Mouse (Mus musculus): ENCODE results near the gene Washc1. TPM values are rescaled to one million over a fixed set of nuclear protein-coding genes. Genes with fewer than 3 reads are reported as not detected.

Gene Washc1
- polyA plus RNA-seq (2015; fragmentation: Illumina TruSeq; extraction: RNeasy Lipid Tissue Mini Kit (QIAGEN cat#74804); ENCODE audit: insufficient read depth, low replicate concordance), result 23.3 TPM

DNA sequence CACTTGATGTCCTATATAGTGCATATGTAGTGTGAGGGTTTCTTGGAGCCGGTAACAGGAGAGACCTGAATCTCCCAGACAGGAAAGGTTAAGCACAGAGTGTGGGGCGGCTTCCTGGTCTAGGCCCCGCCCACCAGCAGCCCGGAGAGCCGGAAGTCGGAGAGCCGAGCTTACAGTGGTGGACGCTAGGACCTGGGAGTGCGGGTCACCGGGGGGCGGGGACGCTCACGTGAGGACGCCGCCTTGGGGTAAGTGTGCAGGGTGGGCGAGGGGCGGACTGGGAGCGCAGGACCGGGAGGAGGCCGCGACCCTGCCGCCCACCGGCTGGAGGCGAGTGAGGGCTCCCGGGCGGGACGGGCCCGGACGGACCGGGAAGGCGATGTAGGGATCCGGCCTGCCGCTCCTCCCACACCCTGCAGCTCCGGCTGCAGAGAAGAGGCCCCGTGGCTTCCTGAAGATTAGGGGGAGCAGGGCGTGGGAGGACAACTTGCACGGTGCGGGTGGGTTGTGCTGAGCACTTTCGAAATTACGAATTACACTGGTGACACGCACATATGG lies at the start of gene Washc1:
Gene Washc1 (plus strand): TSS at position 144 of the 558 bp plus-strand sequence.

DNA sequence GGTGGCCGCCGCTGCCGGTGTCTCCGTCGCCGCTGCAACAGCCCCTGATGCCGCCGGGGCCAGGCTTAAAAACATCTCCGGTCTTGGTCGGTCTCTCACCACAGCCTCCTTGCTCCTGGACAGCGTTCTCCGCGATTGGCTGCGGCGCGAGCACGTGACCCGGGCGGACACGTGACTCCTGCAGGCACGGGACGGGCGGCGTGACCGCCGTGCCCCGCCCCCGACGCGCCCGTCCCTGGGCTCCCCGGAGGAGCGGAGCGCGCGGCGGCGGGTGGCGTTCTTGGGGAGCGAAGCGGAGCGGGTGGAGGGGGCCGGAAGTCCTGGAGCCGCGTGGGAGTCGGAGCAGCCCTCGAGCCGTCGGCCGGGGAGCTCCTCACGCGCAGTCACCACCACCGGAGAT lies 34.4 kb upstream of the Washc1 start, which contains the start of gene Ankrd12:
Gene Ankrd12 (minus strand): TSS at position 156 of the 400 bp plus-strand sequence.

DNA sequence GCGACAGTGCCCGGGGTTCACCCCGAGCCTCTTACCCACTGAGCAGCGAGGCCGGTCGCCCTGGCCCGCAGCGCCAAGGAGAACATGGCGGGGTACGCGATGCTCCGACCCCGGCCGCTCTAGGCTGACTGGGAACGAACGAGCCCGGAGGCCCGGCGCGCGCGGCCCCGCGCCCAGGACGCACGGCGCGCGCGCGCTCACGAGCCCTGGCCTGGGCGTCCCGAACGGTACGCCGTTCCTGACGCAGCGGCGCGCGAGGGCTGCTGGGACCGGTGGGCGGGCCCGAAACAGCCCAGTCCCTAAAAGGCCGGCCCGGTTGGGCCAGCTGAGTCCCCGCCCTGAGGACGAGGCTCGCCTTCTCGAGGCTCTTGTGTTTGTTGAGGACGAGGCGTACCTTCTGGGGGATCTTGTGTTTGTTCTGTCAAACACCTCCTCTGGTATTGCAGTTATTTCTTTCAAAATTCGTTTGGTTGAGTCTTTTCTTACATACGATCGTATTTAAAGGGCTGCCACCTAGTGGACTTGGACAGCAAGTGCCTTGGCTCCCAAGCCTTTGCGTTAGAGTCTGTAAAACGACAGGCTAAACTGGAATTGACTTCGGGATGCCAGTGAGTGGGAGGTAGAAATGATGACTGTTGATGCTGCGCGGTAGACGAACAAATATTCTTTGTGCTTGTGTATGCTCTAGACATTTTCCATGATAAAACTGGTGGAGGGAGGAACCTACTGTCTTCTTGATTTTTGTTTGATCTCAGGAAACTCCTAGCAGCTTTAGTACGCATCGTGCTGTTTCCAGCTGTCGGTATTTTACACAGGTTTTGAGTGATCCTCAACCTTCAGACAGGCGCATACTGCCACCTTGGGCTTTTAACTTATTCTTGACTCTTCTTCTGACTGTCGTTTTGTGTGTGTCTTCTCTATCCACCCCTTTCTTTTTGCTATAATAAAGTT lies 9.7 kb upstream of the Washc1 start, which contains the start of gene Ndufv2:
Gene Ndufv2 (minus strand): TSS at position 180 of the 951 bp plus-strand sequence.

DNA sequence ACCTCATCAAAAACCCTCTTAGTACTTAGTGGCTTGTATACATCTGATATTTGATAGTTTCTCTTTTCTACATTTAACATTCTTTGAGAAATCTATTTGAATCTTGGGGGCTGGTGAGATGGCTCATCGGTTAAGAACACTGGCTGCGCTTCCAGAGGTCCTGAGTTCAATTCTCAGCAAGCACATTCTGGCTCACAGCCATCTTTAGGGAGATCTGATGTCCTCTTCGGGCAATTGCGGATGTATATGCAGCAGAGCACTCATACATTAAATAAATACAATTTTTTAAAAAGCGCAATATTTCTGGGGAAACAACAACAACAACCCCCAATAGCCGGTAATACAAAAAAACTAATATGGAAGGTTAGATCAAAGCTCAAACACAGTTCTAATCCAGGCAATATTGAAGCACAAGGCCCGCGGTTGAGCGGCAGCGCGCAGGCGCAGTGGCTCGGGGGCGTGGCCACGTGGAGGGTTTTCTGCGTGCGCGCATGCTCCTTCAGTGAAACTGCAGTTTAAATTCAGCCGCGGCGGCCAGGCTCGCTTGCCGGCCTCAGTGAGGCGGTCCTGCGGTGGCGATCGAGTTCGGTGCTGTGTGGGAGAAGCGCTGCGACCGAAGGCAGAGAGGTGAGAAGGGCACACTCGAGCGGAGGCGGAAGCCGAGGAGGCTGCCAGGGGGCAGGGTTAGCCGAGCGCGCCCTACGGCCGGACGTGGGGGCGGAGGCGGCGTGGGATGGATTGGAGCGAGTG lies 11.9 kb downstream of the Washc1 start, which contains the start of gene Ddx11:
Gene Ddx11 (plus strand): TSS at position 455 of the 750 bp plus-strand sequence.

Other genes starting within 250 kb of the Washc1 start
- gene Ralbp1, start 225.7 kb upstream of the Washc1 start, polyA plus RNA-seq (2015; fragmentation: Illumina TruSeq; extraction: RNeasy Lipid Tissue Mini Kit (QIAGEN cat#74804); ENCODE audit: insufficient read depth, low replicate concordance), result 31.8 TPM
- gene Twsg1, start 160.3 kb upstream of the Washc1 start, polyA plus RNA-seq (2015; fragmentation: Illumina TruSeq; extraction: RNeasy Lipid Tissue Mini Kit (QIAGEN cat#74804); ENCODE audit: insufficient read depth, low replicate concordance), result 31.8 TPM
- gene Ankrd12, start 34.5 kb upstream of the Washc1 start, polyA plus RNA-seq (2015; fragmentation: Illumina TruSeq; extraction: RNeasy Lipid Tissue Mini Kit (QIAGEN cat#74804); ENCODE audit: insufficient read depth, low replicate concordance), result 43.5 TPM
- gene Ndufv2, start 10.0 kb upstream of the Washc1 start, polyA plus RNA-seq (2015; fragmentation: Illumina TruSeq; extraction: RNeasy Lipid Tissue Mini Kit (QIAGEN cat#74804); ENCODE audit: insufficient read depth, low replicate concordance), result 167 TPM
- gene Ddx11, start 12.0 kb downstream of the Washc1 start, polyA plus RNA-seq (2015; fragmentation: Illumina TruSeq; extraction: RNeasy Lipid Tissue Mini Kit (QIAGEN cat#74804); ENCODE audit: insufficient read depth, low replicate concordance), result 16.2 TPM